Mouse (Mus musculus) gastrocnemius, adult 8-10 months (tissue): ENCODE data around the gene Aco1. TPM values are rescaled to one million over a fixed set of nuclear protein-coding genes. Genes with fewer than 3 reads are reported as not detected.
A peak's percentile ranks its signal among the peaks of the same experiment; 100 is the strongest.
"Not testable (repeated sequence)": the region's sequence is repeated elsewhere in the genome, so short reads cannot be mapped to it uniquely, and the experiment has no call there.

Experiments used
- DNase-seq, 2 experiments: peaks; one replicate each; pipeline ENCODE4 v3.0.0; 2022; ENCODE audit warnings: low spot score in 2 of 2
- total RNA-seq, 4 experiments: library from RNA; stranded (reverse); gene quantifications; 2 replicates each; pipeline ENCODE4 v1.2.4; 2022

Aco1 gene
- total RNA-seq: 10 to 100 TPM; 14.0 to 15.2 (median 14.9) TPM

DNA sequence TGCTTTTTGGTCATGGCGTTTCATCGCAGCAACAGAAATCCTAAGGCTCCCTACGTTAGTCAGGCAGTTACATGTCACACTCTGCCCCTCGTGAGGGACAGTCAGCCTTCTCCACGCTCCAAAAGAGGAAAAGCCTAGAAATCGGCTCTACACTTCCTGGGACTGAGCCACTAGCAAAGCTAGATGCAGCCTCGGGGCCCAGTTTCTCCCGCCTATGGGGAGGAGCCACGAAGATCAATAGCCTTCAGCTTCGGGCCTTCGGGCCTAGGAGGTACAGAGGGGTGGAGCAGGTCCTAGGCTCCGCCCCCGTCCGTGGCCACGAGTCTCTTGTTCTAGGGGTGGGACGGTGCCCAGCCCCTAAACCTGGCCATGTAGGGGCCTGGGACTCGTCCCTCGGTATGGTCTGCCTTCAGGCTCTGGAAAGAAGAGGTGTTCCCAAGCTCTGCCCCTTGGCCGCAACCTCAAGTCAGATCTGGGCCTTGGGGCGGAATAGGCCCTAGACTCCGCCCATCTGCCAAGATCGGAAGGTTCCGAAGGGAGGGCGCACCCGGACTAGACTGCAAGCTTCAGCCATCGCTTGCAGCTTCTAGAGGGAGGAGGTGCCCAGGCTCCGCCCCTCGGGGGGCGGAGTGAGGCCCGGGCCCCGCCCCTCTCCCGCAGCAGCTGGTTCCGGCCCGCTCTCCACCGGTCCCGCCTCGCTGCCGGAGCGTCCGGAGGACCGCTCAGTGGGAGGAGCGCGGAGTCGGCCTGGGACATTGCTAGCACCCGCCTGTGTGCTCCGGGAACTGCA, at the start of gene Aco1:
Aco1 (plus strand) TSS at position 339 of the 790 bp plus-strand sequence.
- peak; percentile 95 to 96 for DNase-seq

- no peak for DNase-seq
These were observed 47.9 kb upstream of the Aco1 start for GRCm38 (mm10) chr4:40094974-40095373.

GRCm38 (mm10) chr4:40102996-40103395, 39.9 kb upstream of the Aco1 start:
- DNase-seq: no peak

GRCm38 (mm10) chr4:40106004-40106536, 36.8 kb upstream of the Aco1 start:
- DNase-seq: no peak

- DNase-seq: no peak
These were observed 34.9 kb upstream of the Aco1 start for GRCm38 (mm10) chr4:40108030-40108429.

DNA sequence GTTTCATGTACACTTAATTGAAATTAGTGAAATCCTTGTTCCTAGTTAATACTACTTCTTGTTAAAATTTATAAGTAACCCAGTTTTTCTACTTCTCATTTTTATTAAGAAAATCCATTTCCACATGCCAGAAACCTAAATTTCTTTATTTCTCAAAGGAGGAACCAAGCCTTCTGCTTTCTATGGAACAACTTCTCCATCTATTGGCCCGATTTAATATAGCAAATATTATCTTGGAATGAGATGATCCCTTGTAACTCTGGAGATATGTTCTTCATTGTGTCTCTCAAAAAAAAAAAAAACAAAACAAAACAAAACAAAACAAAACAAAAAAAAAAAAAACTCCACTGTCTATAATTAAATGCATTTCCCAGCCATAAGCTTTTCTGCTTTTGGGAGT, 29.7 kb upstream of the Aco1 start:
- no peak for DNase-seq

GRCm38 (mm10) chr4:40121221-40121620, 21.7 kb upstream of the Aco1 start:
- DNase-seq: no peak

GRCm38 (mm10) chr4:40122291-40122690, 20.6 kb upstream of the Aco1 start:
- not testable (repeated sequence) for DNase-seq

GRCm38 (mm10) chr4:40134468-40135102, 8.3 kb upstream of the Aco1 start:
- peak; percentile 48 to 52 for DNase-seq

GRCm38 (mm10) chr4:40136519-40136918, 6.4 kb upstream of the Aco1 start:
- no peak for DNase-seq

DNA sequence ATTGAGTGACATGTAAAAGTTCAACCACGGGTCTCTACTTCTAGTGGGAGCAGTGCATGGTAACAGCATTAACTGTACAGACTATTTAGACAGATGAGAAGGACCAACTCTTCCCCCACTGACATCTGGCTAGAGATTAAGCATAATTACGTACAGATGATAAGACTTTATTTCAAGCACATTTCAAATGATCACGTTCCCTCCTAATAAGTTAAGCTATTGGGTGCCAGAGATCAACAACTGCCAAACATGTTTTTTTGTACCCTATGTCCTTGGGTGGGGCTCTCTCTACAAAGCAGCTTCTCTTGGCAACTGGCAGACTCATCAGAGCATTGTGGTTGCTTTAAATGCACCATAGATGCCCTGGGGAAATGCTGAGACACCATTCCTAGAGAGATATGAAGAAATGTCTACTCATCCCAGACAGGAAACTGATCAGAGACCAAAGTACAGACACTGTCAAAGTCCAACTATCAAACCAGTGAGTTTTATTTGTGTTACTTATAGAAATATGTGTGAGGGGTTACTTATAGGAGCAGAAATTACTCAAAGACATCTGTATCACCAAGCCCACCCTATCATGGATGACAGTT, 3.1 kb upstream of the Aco1 start:
- no peak for DNase-seq

DNA sequence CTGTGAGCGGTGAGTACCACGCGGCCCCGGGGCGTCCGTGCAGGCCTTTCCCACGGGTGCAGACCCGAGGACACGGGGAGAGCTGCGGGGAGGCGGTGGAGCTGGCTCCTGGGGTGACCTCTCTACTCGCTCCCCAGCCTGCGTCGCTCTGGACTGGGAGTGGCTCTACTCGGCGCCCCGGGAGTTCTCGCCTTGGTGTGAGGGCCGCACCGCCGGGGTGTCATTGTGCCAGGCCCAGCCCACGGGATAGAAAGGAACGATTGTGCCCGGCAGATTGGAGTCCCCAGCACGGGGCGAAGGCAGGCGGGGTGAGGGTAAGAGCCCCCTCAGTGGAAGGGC, 621 bp downstream of the Aco1 start:
- DNase-seq: no peak

DNA sequence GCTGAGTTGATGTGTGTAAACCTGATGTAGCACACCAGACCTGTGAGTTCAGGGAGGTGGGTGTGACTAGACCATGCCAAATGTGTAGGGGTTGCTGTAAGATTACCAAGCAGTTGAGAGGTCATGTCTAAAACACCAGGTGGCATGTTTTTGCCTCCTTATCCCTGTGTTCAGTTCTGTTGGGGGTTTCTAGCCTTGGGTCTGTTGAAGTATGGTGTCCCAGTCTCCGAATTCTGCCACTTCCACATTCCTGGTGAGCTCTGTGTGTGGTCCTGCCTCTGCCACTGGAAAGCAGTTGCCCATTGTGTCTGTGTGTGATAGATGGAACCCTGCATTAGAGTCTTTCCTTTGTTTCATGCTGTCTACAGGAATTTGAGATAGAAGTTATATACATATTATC, 1.7 kb downstream of the Aco1 start:
- no peak for DNase-seq

DNA sequence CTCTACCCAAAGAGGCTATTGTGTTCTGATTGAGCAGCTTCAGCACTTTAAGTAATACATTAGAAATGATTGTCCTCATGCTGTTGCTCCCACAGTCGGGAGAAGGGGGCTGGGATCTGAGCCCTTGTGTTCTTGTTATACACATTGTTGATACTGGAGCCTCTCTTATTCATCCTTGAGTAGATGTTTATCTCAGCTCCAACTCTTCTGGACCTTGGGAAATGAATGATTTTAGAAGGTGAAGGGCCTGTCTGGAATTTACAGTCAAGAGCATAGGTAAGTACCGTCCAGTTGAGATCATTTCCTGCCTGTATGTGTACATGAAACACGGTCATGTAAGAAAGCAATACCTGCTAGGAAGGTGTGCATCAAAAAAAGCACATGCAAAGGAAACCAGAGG, 2.1 kb downstream of the Aco1 start:
- DNase-seq: no peak

- no peak for DNase-seq
These were observed 5.4 kb downstream of the Aco1 start for GRCm38 (mm10) chr4:40148281-40148680.

DNA sequence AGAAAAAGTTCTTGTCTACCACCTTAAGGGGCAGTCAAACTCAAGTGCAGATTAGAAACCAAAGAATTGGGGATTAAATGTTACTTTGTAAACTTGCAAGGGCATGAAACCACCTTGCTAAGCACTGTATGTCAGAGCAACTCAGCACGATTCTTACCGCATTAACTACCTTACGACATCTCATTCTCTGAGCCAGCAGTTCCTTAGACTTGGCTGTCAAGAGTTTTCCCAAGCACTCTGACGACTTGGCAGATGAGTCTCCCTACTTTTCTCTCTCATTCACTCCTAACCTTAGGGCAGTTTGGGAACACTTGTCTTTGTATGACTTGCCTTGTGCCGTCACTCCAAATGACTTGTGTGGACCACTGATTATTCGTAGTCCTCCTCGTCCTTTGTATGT, 7.2 kb downstream of the Aco1 start:
- DNase-seq: no peak

GRCm38 (mm10) chr4:40152771-40153170, 9.9 kb downstream of the Aco1 start:
- no peak for DNase-seq

- no peak for DNase-seq
These were observed 10.6 kb downstream of the Aco1 start for GRCm38 (mm10) chr4:40153500-40153899.

GRCm38 (mm10) chr4:40154751-40155150, 11.9 kb downstream of the Aco1 start:
- DNase-seq: no peak

GRCm38 (mm10) chr4:40155467-40155999, 12.7 kb downstream of the Aco1 start:
- DNase-seq: no peak

GRCm38 (mm10) chr4:40156153-40156552, 13.3 kb downstream of the Aco1 start:
- no peak for DNase-seq
